Mouse (Mus musculus): Measurements from ENCODE around the gene 4930402F06Rik.

DNA sequence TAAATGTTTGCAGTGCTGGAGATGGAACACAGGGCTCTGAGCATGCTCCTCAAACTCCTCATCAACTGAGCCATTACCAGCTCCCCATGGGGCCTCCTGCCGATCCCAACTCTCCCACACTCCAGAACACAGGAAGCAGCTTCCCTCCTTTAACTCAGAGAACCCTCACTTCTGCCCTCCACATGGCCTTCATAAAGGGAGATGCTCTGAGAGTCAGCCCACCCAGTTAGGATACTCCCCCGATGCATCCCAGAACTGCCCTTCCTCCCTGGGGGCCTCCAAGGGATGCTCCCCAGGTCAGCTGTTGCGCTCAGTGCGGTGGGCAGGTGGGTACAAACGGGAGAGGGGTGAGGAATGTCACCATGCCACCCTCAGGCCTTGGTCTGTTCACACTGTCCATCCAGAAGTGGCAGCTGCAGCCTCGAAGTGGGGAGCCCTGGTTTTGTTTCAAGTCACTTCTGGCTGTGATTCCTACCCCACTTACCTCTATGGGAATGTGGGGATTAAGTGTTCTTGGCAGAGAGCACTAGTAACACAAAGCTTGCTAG is 37.7 kb upstream of the 4930402F06Rik start:
- TF ChIP-seq CTCF (IDR thresholded peaks at IDR 0.05; ENCODE audit: low read depth) (no peak), EP300 (IDR thresholded peaks at IDR 0.05; ENCODE audit: low read depth) (no peak)
